Mouse (Mus musculus) stomach, embryonic 15.5 days (tissue): ENCODE results near the gene Sptssb. TPM values are rescaled to one million over a fixed set of nuclear protein-coding genes. Genes with fewer than 3 reads are reported as not detected.
A peak's percentile ranks its signal among the peaks of the same experiment; 100 is the strongest.

Experiments
- ATAC-seq: fragments of 200-750 bp; cut with Nextera tagmentation; 2 replicates; pipeline ENCODE4 v1.8.0; 2017; ENCODE audit warnings: low read depth, moderate number of reproducible peaks, moderate TSS enrichment; ENCODE audit not compliant: insufficient read depth, low FRiP score
- H3K27ac ChIP-seq: fragments of 300-500 bp; sonication (generic); 2 replicates; pipeline ENCODE4 v1.5.1; 2015; ENCODE audit warnings: mild to moderate bottlenecking, inconsistent platforms
- H3K27me3 ChIP-seq: fragments of 300-500 bp; sonication (generic); replicated peaks from 2 replicates; pipeline ENCODE4 v1.6.1; 2015; ENCODE audit warnings: inconsistent platforms
- H3K36me3 ChIP-seq: fragments of 300-500 bp; sonication (generic); 2 replicates; pipeline ENCODE4 v1.6.1; 2015; ENCODE audit warnings: inconsistent platforms
- H3K4me1 ChIP-seq: fragments of 300-500 bp; sonication (generic); 2 replicates; pipeline ENCODE4 v1.6.1; 2015; ENCODE audit warnings: inconsistent platforms
- H3K4me2 ChIP-seq: fragments of 300-500 bp; sonication (generic); 2 replicates; pipeline ENCODE4 v1.6.1; 2015; ENCODE audit warnings: mild to moderate bottlenecking, inconsistent platforms
- H3K4me3 ChIP-seq: fragments of 300-500 bp; sonication (generic); replicated peaks from 2 replicates; pipeline ENCODE4 v1.5.1; 2015; ENCODE audit warnings: inconsistent platforms
- H3K9ac ChIP-seq: fragments of 300-500 bp; sonication (generic); 2 replicates; pipeline ENCODE4 v1.6.1; 2015; ENCODE audit warnings: inconsistent platforms
- H3K9me3 ChIP-seq: fragments of 300-500 bp; sonication (generic); 2 replicates; pipeline ENCODE4 v1.6.1; 2016; ENCODE audit warnings: inconsistent platforms
- WGBS: fragments of 180-500 bp; shearing (Covaris S2); methylation state at CpG from one replicate; pipeline ENCODE4 v1.1.7; 2015; 5-methylcytosine and 5-hydroxymethylcytosine counted together
- polyA plus RNA-seq: library from polyadenylated mRNA; unstranded; fragments of >200 nt; fragmentation: Nextera tagmentation; extraction: Ambion mirVana; gene quantifications from 2 replicates; pipeline ENCODE4 v1.2.1, GENCODE M21; 2015

Gene Sptssb
- polyA plus RNA-seq, 1 experiment from 2014 or later, result 37.0 TPM

- Histone ChIP-seq H3K4me1 (no peaks in the 10 kb centered on the region), H3K9me3 (no peaks in the 10 kb centered on the region), H3K9ac (no peak overlapping the region), H3K27me3 (no peaks in the 10 kb centered on the region), H3K36me3 (no peaks in the 10 kb centered on the region), H3K4me3 (no peak overlapping the region), H3K27ac (no peak overlapping the region), H3K4me2 (no peak overlapping the region)
- 60% methylated on average over 1 of the region's 1 CpGs for WGBS
- no peak for ATAC-seq
Measured at GRCm38 (mm10) chr3:69883710-69884109, 24.0 kb upstream of the Sptssb start.

DNA sequence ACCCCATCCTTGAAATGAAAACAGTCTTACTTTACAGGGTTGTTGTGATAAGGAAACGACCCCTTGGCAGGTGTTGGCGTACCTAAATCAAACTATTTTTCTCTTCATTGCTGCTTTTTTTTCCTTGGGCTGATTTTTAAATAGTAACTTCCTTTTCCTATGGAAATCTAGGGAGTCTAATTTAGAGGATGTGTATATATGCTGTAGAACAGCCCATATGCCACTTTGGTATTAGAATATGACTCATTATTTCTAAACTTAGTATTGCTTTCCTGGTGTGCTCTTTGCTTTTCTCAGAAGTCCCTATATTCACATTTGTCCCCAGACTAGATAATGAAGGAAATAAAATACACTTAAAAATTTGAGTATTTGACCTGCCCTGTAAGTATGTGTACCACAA lies 17.8 kb upstream of the Sptssb start:
- Histone ChIP-seq H3K27me3 (no peaks in the 10 kb centered on the region), H3K4me3 (no peak overlapping the region), H3K27ac (no peak overlapping the region), H3K36me3 (no peaks in the 10 kb centered on the region), H3K4me1 (no peaks in the 10 kb centered on the region), H3K4me2 (no peak overlapping the region), H3K9me3 (no peaks in the 10 kb centered on the region), H3K9ac (no peak overlapping the region)
- ATAC-seq, result no peak
- 73% methylated on average over 2 of the region's 2 CpGs for WGBS

DNA sequence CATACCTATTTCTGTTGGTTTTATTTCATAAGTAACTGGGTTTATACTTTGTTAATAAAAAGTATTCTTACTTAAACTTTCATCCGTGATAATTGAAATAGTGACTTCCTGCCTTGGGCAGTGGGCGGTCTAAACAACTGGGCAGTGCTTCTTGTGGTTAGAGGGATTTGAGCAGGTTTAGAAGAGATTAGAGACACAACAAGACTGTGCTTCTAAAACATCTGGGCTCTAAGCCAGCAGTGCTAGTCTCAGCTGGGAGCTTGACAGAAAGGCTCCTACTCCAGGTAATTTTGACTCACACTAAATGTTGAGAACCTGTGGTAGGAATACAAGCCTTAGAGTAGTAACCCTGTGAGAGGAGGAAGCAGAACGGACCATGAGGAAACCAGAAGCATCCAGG lies 15.0 kb upstream of the Sptssb start:
- H3K36me3 ChIP-seq, result no peaks in the 10 kb centered on the region
- H3K4me3 ChIP-seq, result no peak overlapping the region
- no peak overlapping the region for H3K9ac ChIP-seq
- H3K4me1 ChIP-seq, result no peaks in the 10 kb centered on the region
- 65% methylated on average over 3 of the region's 3 CpGs for WGBS
- no peaks in the 10 kb centered on the region for H3K27me3 ChIP-seq
- no peak overlapping the region for H3K27ac ChIP-seq
- ATAC-seq, result no peak
- H3K9me3 ChIP-seq, result no peaks in the 10 kb centered on the region
- no peak overlapping the region for H3K4me2 ChIP-seq

DNA sequence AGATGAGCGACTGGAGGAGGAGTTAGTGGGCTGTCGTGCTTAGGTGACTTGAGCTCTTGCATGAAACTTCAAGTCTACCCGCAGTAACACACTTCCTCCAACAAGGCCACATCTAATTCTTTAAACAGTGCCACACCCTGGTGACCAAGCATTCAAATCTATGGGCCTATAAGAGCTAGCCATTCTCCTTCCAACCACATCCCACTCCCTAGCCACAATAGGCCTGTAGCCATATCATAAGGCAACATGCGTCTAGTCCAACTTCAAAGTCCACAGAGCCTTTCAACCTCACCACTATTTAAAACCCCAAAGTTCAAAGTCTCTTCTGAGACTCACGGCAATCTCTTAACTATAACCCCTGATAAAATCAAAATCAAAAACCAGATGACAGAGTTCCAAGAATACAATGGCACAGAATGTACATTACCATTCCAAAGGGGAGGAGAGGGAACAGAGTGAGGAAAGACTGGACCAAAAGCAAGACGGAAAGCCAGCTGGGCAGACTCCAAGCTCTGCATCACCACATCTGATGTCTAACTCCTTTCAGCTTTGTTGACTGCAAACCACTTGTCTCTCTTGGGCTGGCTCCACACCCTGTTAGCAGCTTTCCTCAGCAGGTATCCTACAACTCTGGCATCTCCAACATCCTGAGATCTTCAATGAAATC lies 13.1 kb upstream of the Sptssb start:
- H3K9ac ChIP-seq, result no peak overlapping the region
- 69% methylated on average over 6 of the region's 6 CpGs for WGBS
- H3K4me3 ChIP-seq, result no peak overlapping the region
- H3K4me2 ChIP-seq, result no peak overlapping the region
- no peaks in the 10 kb centered on the region for H3K9me3 ChIP-seq
- H3K27ac ChIP-seq, result no peak overlapping the region
- H3K36me3 ChIP-seq, result no peaks in the 10 kb centered on the region
- no peaks in the 10 kb centered on the region for H3K27me3 ChIP-seq
- no peaks in the 10 kb centered on the region for H3K4me1 ChIP-seq
- peak; percentile 83 for ATAC-seq

DNA sequence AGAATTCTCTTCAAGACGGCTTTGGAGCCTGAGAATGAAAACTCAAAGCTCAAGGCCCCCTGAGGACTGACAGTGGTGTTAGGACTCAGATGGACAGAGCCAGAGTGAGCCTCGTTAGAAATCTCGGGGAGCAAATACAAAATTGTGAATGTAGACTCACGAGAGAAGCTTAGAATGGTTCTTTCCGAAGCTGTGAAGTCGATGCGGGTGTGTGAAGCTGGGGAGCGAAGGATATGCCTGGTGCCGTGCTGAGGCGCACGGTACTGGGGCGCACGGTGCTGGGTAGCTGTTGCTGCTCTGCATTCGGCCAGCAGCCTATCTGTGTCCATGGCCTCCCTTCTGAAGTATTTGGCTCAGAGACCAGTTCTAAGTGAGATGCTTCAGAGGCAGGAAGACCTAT lies 11.4 kb upstream of the Sptssb start:
- WGBS, result 87% methylated on average over 14 of the region's 14 CpGs
- Histone ChIP-seq H3K36me3 (no peaks in the 10 kb centered on the region), H3K9me3 (no peaks in the 10 kb centered on the region), H3K4me2 (no peak overlapping the region), H3K27me3 (no peaks in the 10 kb centered on the region), H3K4me3 (no peak overlapping the region), H3K9ac (no peak overlapping the region), H3K27ac (no peak overlapping the region), H3K4me1 (no peaks in the 10 kb centered on the region)
- ATAC-seq, result no peak

GRCm38 (mm10) chr3:69869702-69870101 lies 10.0 kb upstream of the Sptssb start:
- Histone ChIP-seq H3K4me3 (no peak overlapping the region), H3K36me3 (no peaks in the 10 kb centered on the region), H3K9me3 (no peaks in the 10 kb centered on the region), H3K4me2 (no peak overlapping the region), H3K27me3 (no peaks in the 10 kb centered on the region), H3K4me1 (no peaks in the 10 kb centered on the region), H3K27ac (no peak overlapping the region), H3K9ac (no peak overlapping the region)
- ATAC-seq, result no peak
- WGBS, result 60% methylated on average over 8 of the region's 8 CpGs

DNA sequence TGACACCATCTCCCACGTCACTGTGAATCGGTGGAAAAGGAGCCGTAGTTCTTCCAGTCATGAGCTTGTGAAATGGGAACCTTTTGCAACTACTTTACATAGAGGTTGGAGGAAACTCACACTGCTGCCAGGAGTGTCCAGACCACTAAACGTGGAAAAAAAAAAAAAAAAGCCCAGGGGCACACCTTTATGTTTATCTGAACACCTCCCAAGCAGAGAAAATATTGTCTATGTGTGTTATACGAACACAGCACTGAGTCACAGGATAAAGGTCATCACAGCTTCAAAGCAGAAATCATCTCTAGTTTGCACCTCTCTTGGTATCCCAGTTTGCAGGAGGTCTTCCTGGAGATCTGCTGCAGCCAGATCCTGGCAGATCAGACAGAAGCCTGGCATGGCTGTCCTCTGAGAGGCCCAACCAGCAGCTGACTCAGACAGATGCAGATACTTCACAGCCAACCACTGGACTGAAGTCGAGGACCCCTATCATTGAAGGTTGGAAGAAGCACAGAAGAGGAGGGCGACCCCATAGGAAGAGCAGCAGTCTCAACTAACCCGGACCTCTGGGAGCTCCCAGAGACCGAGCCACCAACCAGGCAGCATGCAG lies 2.2 kb upstream of the Sptssb start:
- 42% methylated on average over 9 of the region's 9 CpGs for WGBS
- Histone ChIP-seq H3K27ac (peak overlapping the region; percentile 81; the same call in 1 of the 2 replicates), H3K4me1 (peaks cover 19% of the 10 kb centered on the region), H3K36me3 (no peaks in the 10 kb centered on the region), H3K9ac (no peak overlapping the region), H3K4me2 (peak overlapping the region; percentile 92), H3K4me3 (peak overlapping the region; percentile 51), H3K27me3 (no peaks in the 10 kb centered on the region), H3K9me3 (no peaks in the 10 kb centered on the region)
- no peak for ATAC-seq

DNA sequence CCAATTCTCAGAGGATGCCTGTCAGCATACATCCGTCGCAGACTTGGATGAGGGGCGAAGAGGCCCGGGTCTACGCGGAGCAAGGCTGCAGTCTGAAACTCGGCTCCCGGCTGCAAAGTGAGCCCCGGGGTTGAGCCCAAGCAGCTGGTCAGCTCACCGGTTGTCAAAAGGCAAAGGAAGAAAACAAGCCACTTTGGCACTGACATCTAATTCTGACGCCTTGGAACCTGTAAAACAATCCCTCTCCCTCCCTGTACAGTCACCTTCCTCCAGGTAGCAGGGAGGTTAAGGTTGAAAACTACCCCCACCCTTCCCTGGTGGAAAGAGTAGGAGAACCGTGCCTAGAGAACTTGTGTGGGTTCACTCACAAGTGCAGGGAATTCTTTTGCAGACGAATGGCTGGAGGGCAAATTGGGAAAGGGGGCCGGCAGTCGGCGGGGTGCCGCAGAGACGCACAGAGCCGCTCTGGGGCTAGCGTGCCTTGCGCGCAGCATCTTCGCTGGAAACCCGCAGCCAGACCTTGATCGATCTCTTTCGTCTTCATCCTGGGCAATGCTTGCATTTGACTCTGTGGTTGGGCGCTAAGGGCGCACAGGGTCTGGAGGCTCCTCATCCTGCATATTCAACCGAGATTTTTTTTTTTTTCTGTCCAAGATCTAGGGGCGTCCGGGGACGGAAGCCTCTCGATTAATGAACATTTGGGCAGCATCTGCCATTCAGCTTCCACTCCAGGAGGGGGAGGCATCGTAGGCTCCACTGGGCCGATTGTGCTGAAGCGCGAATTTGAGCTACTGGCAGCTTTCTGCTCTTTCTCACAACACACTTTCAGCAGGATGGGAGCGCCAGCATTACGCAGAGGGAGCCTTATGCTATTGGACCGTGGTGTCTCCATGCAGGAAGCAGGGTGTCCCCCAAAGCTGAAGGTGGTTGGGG lies 1.1 kb upstream of the Sptssb start:
- WGBS, result under 1% methylated on average over 40 of the region's 40 CpGs
- Histone ChIP-seq H3K4me1 (peaks cover 19% of the 10 kb centered on the region), H3K4me2 (peak overlapping the region; percentile 92), H3K27me3 (no peaks in the 10 kb centered on the region), H3K36me3 (no peaks in the 10 kb centered on the region), H3K9me3 (no peaks in the 10 kb centered on the region), H3K4me3 (peak overlapping the region; percentile 51), H3K27ac (peak overlapping the region; percentile 81), H3K9ac (no peak overlapping the region; the same call in 1 of the 2 replicates)
- peak; percentile 28; the same call in 1 of the 2 replicates for ATAC-seq

GRCm38 (mm10) chr3:69839485-69839884 lies 20.3 kb downstream of the Sptssb start:
- WGBS, result 85% methylated on average over 6 of the region's 6 CpGs
- H3K9ac ChIP-seq, result no peak overlapping the region
- H3K36me3 ChIP-seq, result no peaks in the 10 kb centered on the region
- no peak for ATAC-seq
- no peaks in the 10 kb centered on the region for H3K4me1 ChIP-seq
- no peak overlapping the region for H3K4me2 ChIP-seq
- H3K4me3 ChIP-seq, result no peak overlapping the region
- H3K27me3 ChIP-seq, result no peaks in the 10 kb centered on the region
- no peak overlapping the region for H3K27ac ChIP-seq
- no peaks in the 10 kb centered on the region for H3K9me3 ChIP-seq

DNA sequence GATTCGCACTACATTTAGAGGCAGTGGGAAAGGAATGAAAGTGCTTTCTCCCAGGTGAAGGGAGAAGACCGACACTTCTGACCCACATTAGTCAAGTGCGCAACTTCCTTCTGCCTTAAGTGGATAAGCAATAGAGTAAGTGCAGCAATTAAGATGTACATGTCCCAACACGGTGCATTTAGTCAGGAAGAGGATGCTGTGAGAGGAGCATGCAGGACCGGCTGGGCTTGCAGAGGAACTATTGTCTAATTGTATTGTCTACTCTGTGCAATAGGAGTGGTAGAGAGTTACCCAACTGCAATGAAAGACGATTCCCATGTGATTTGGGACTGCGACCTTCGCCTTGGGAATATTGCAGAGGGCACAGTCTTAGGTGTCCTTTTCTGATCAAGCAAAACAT lies 30.2 kb downstream of the Sptssb start:
- 77% methylated on average over 8 of the region's 8 CpGs for WGBS
- Histone ChIP-seq H3K9me3 (no peaks in the 10 kb centered on the region), H3K4me3 (no peak overlapping the region)

GRCm38 (mm10) chr3:69824536-69824935 lies 35.2 kb downstream of the Sptssb start:
- Histone ChIP-seq H3K9ac (no peak overlapping the region), H3K27ac (no peak overlapping the region), H3K9me3 (no peaks in the 10 kb centered on the region), H3K4me3 (no peak overlapping the region), H3K36me3 (no peaks in the 10 kb centered on the region), H3K4me1 (no peaks in the 10 kb centered on the region), H3K27me3 (no peaks in the 10 kb centered on the region), H3K4me2 (no peak overlapping the region)
- ATAC-seq, result no peak
- 73% methylated on average over 1 of the region's 1 CpGs for WGBS

More for the DNA sequence above, 30.2 kb downstream of the Sptssb start:
- no peak overlapping the region for H3K4me2 ChIP-seq
- ATAC-seq, result no peak
- no peaks in the 10 kb centered on the region for H3K4me1 ChIP-seq
- no peaks in the 10 kb centered on the region for H3K36me3 ChIP-seq
- no peaks in the 10 kb centered on the region for H3K27me3 ChIP-seq
- H3K9ac ChIP-seq, result no peak overlapping the region
- H3K27ac ChIP-seq, result no peak overlapping the region

DNA sequence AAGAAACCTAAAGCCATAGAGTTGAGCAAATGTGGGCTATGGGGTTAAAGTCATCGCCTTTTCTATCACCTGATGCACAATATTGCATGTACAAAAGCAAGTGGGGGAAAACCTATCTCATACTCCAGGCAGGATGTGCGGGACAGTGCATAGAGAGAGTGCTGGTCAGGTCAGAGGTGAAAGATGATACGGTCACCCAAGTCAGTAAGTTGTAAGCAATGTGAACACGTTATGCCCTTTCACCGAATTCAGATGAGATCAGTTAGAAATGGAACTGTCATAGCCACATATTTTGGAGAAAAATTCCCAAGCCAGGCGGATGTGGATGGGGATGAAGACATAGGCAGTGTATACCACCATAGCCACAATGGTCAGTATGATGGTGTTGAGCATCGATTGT lies 39.1 kb downstream of the Sptssb start:
- H3K4me1 ChIP-seq, result 0 out of 2 replicates have a peak, but pooled peaks cover 4% of the 10 kb centered on the region
- H3K4me3 ChIP-seq, result no peak overlapping the region
- 81% methylated on average over 7 of the region's 7 CpGs for WGBS
- no peaks in the 10 kb centered on the region for H3K9me3 ChIP-seq
- H3K9ac ChIP-seq, result no peak overlapping the region
- ATAC-seq, result no peak
- no peak overlapping the region for H3K27ac ChIP-seq
- H3K27me3 ChIP-seq, result no peaks in the 10 kb centered on the region
- no peak overlapping the region for H3K4me2 ChIP-seq
- H3K36me3 ChIP-seq, result no peaks in the 10 kb centered on the region
